Mouse (Mus musculus): ENCODE data around the gene Ugt2a3.

DNA sequence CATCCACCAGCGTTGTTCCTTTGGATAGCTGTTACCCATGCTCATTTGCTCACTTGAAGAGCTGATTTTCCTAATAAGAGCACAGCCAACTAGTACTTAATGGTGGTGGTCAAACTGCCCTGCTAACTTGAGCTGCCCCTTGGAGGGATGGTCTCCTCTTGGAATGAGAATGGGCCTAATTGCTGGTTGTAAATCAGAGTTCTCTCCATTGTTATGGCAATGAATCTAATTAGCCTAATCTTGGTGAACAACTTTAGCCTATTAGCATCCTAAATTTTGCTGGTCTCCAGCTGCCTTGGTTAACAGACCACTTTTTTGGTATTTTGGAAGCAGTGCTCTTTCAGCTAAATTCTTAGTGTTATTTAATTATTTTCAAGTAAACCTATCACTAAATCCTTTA is 13.4 kb upstream of the Ugt2a3 start:
- TF ChIP-seq POLR2A (IDR thresholded peaks at IDR 0.05; ENCODE audit: insufficient read depth, low read depth, low read length) (no peak), CTCF (IDR thresholded peaks at IDR 0.05; ENCODE audit: insufficient read depth, low read depth, low read length) (no peak)
